Mouse (Mus musculus) stomach, embryonic 15.5 days (tissue): Measurements from ENCODE around the gene Zpr1. TPM values are rescaled to one million over a fixed set of nuclear protein-coding genes. Genes with fewer than 3 reads are reported as not detected.

ENCODE experiments used
- ATAC-seq: fragments of 200-750 bp; cut with Nextera tagmentation; 2 replicates; pipeline ENCODE4 v1.8.0; 2017; ENCODE audit warnings: low read depth, moderate number of reproducible peaks, moderate TSS enrichment; ENCODE audit not compliant: insufficient read depth, low FRiP score
- H3K27ac ChIP-seq: fragments of 300-500 bp; sonication (generic); 2 replicates; pipeline ENCODE4 v1.5.1; 2015; ENCODE audit warnings: mild to moderate bottlenecking, inconsistent platforms
- H3K27me3 ChIP-seq: fragments of 300-500 bp; sonication (generic); replicated peaks from 2 replicates; pipeline ENCODE4 v1.6.1; 2015; ENCODE audit warnings: inconsistent platforms
- H3K36me3 ChIP-seq: fragments of 300-500 bp; sonication (generic); 2 replicates; pipeline ENCODE4 v1.6.1; 2015; ENCODE audit warnings: inconsistent platforms
- H3K4me1 ChIP-seq: fragments of 300-500 bp; sonication (generic); 2 replicates; pipeline ENCODE4 v1.6.1; 2015; ENCODE audit warnings: inconsistent platforms
- H3K4me2 ChIP-seq: fragments of 300-500 bp; sonication (generic); 2 replicates; pipeline ENCODE4 v1.6.1; 2015; ENCODE audit warnings: mild to moderate bottlenecking, inconsistent platforms
- H3K4me3 ChIP-seq: fragments of 300-500 bp; sonication (generic); replicated peaks from 2 replicates; pipeline ENCODE4 v1.5.1; 2015; ENCODE audit warnings: inconsistent platforms
- H3K9ac ChIP-seq: fragments of 300-500 bp; sonication (generic); 2 replicates; pipeline ENCODE4 v1.6.1; 2015; ENCODE audit warnings: inconsistent platforms
- H3K9me3 ChIP-seq: fragments of 300-500 bp; sonication (generic); 2 replicates; pipeline ENCODE4 v1.6.1; 2016; ENCODE audit warnings: inconsistent platforms
- WGBS: fragments of 180-500 bp; shearing (Covaris S2); methylation state at CpG from one replicate; pipeline ENCODE4 v1.1.7; 2015; 5-methylcytosine and 5-hydroxymethylcytosine counted together
- polyA plus RNA-seq: library from polyadenylated mRNA; unstranded; fragments of >200 nt; fragmentation: Nextera tagmentation; extraction: Ambion mirVana; gene quantifications from 2 replicates; pipeline ENCODE4 v1.2.1, GENCODE M21; 2015

Gene Zpr1
- polyA plus RNA-seq, 1 experiment from 2014 or later: 52.2 TPM

- Histone ChIP-seq H3K27ac (no peak overlapping the region), H3K4me3 (no peak overlapping the region)
Observed at GRCm38 (mm10) chr9:46238850-46239249, 34.0 kb upstream of the Zpr1 start.

DNA sequence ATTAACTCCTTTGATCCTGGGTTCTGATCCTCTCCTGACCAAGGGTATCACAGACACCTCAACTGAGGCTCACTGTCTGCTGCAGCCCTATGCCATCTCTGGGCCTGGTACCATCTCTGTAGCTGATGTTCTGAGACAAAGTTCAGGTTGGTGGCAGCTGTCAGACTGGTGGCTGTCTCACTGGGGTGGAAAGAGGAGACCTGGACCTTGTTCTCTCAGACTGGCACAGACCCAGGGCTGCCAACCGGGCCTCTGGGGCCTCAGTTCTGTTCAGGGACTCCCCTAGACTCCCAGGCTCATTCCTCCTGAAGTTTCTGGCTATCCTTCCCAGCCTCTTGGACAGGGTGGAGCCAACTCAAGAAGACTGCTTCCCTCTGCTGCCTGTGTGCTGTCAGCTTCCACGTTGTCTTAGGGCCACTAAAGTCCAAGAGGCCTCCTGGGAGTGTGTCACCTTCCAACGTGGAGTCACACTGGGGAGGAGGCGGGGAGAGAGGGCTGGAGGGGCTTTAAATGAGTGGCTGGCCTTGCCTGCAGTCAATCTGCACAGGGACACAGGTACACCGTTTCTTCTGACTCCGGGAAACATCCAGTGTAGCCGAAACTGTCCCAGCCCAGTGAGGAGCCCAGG is 32.2 kb upstream of the Zpr1 start, which contains the start of gene Apoa4:
Gene Apoa4, plus strand, starts transcription at position 171 of the 628 bp plus-strand sequence.
- no peaks in the 10 kb centered on the region for H3K36me3 ChIP-seq
- no peak within 1 kb of the TSS for H3K9ac ChIP-seq
- H3K4me3 ChIP-seq: no peak within 1 kb of the TSS
- peaks cover 9% of the 10 kb centered on the region; the same call in 1 of the 2 replicates for H3K4me1 ChIP-seq
- no peak within 1 kb of the TSS for H3K27ac ChIP-seq
- 56% methylated on average over 7 of the region's 7 CpGs for WGBS
- no peak within 1 kb of the TSS for H3K4me2 ChIP-seq
- no peaks in the 10 kb centered on the region for H3K27me3 ChIP-seq
- ATAC-seq: no peak
- H3K9me3 ChIP-seq: no peaks in the 10 kb centered on the region

More at GRCm38 (mm10) chr9:46238850-46239249, 34.0 kb upstream of the Zpr1 start:
- Histone ChIP-seq H3K27me3 (no peaks in the 10 kb centered on the region), H3K4me2 (no peak overlapping the region), H3K9me3 (no peaks in the 10 kb centered on the region), H3K9ac (no peak overlapping the region), H3K4me1 (peaks cover 9% of the 10 kb centered on the region; the same call in 1 of the 2 replicates), H3K36me3 (no peaks in the 10 kb centered on the region)
- WGBS: 82% methylated on average over 7 of the region's 7 CpGs
- no peak for ATAC-seq

DNA sequence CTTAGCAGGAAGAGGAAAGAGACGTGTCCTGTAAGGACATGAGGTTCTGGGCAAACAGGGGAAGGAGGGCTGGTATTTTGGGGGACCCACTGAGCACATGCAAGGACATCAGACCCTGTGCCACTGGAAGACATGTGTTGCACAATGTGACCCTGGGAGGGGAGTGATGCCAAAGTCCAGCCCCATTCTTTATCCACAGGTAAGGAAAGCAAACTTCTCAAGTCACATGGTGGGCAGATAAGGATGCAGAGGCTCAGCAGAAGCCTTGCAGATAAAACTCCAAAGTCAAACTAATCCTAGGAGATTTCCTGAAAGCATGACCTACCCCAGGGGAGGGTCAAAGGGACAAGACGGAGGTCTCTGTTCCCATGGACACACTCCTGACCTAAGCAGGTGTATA is 31.0 kb upstream of the Zpr1 start:
- peak; percentile 65 for ATAC-seq
- Histone ChIP-seq H3K36me3 (no peaks in the 10 kb centered on the region), H3K27ac (no peak overlapping the region), H3K9ac (no peak overlapping the region), H3K4me2 (no peak overlapping the region), H3K9me3 (no peaks in the 10 kb centered on the region), H3K4me1 (peaks cover 9% of the 10 kb centered on the region; the same call in 1 of the 2 replicates), H3K27me3 (no peaks in the 10 kb centered on the region), H3K4me3 (no peak overlapping the region)
- whole genome bisulfite sequencing: 64% methylated on average over 2 of the region's 2 CpGs

DNA sequence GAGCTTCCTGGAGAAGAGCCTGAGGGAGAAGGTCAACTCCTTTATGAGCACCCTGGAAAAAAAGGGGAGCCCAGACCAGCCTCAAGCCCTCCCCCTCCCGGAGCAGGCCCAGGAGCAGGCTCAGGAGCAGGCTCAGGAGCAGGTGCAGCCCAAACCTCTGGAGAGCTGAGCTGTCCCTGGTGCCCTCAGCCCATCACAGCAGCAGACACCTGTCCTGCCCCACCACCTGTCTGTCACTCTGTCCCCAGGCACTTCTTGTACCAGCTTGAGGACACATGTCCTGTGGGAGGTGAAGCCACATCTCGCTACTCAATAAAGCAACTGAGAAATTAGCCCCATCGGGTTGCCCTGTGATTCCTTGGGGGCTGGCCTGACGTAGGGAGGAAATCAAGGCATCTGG is 29.7 kb upstream of the Zpr1 start:
- H3K4me3 ChIP-seq: no peak overlapping the region
- H3K36me3 ChIP-seq: no peaks in the 10 kb centered on the region
- no peak overlapping the region for H3K9ac ChIP-seq
- peaks cover 9% of the 10 kb centered on the region; the same call in 1 of the 2 replicates for H3K4me1 ChIP-seq
- ATAC-seq: no peak
- no peaks in the 10 kb centered on the region for H3K27me3 ChIP-seq
- H3K4me2 ChIP-seq: no peak overlapping the region
- 70% methylated on average over 4 of the region's 4 CpGs for WGBS
- H3K27ac ChIP-seq: no peak overlapping the region
- H3K9me3 ChIP-seq: no peaks in the 10 kb centered on the region

GRCm38 (mm10) chr9:46243584-46243983 is 29.3 kb upstream of the Zpr1 start:
- no peak overlapping the region for H3K27ac ChIP-seq
- no peak for ATAC-seq
- H3K9ac ChIP-seq: no peak overlapping the region

DNA sequence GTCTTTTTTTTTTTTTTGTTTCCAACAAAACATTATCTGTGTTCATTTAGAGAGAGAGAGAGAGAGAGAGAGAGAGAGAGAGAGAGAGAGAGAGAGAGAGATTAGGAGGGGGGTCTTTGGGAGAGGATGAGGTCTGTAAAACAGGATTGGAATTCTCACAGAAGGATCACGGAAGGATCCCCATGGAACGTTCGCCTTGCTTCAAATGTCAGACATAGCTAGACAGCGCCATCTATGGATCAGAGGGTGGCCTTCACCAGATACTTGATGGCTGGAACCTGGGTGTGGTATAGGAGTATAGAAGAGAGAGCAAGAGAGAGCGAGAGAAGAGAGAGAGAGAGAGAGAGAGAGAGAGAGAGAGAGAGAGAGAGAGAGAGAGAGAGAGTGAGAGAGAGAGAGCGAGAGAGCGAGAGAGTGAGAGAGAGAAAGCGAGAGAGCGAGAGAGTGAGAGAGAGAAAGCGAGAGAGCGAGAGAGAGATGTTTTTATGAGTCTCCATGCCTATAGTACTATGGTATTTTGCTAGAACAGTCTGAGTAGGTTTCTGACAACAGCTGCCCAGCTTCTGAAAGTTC is 26.0 kb upstream of the Zpr1 start:
- no peak overlapping the region for H3K4me2 ChIP-seq
- H3K36me3 ChIP-seq: no peaks in the 10 kb centered on the region
- peaks cover 9% of the 10 kb centered on the region; the same call in 1 of the 2 replicates for H3K4me1 ChIP-seq
- H3K9ac ChIP-seq: no peak overlapping the region
- ATAC-seq: peak; percentile 62; the same call in 1 of the 2 replicates
- H3K4me3 ChIP-seq: no peak overlapping the region
- H3K27me3 ChIP-seq: no peaks in the 10 kb centered on the region
- 21% methylated on average over 11 of the region's 11 CpGs for WGBS
- no peaks in the 10 kb centered on the region for H3K9me3 ChIP-seq
- H3K27ac ChIP-seq: no peak overlapping the region

More at GRCm38 (mm10) chr9:46243584-46243983, 29.3 kb upstream of the Zpr1 start:
- no peak overlapping the region for H3K4me2 ChIP-seq
- H3K36me3 ChIP-seq: no peaks in the 10 kb centered on the region
- no peak overlapping the region for H3K4me3 ChIP-seq
- no peaks in the 10 kb centered on the region for H3K27me3 ChIP-seq
- H3K9me3 ChIP-seq: no peaks in the 10 kb centered on the region
- WGBS: 54% methylated on average over 8 of the region's 8 CpGs
- peaks cover 9% of the 10 kb centered on the region; the same call in 1 of the 2 replicates for H3K4me1 ChIP-seq

GRCm38 (mm10) chr9:46256177-46256576 is 16.7 kb upstream of the Zpr1 start:
- H3K9ac ChIP-seq: no peak overlapping the region
- H3K4me1 ChIP-seq: no peaks in the 10 kb centered on the region
- no peaks in the 10 kb centered on the region for H3K9me3 ChIP-seq
- H3K27ac ChIP-seq: no peak overlapping the region
- ATAC-seq: no peak
- no peak overlapping the region for H3K4me3 ChIP-seq
- 88% methylated on average over 7 of the region's 7 CpGs for WGBS
- no peaks in the 10 kb centered on the region for H3K27me3 ChIP-seq
- no peak overlapping the region for H3K4me2 ChIP-seq
- H3K36me3 ChIP-seq: no peaks in the 10 kb centered on the region

- ATAC-seq: no peak
- Histone ChIP-seq H3K9me3 (no peaks in the 10 kb centered on the region), H3K27ac (no peak overlapping the region), H3K36me3 (no peaks in the 10 kb centered on the region), H3K4me2 (no peak overlapping the region), H3K9ac (no peak overlapping the region), H3K27me3 (no peaks in the 10 kb centered on the region), H3K4me3 (no peak overlapping the region), H3K4me1 (no peaks in the 10 kb centered on the region)
- WGBS: 78% methylated on average over 10 of the region's 10 CpGs
Observed at GRCm38 (mm10) chr9:46256658-46257385, 16.0 kb upstream of the Zpr1 start.

DNA sequence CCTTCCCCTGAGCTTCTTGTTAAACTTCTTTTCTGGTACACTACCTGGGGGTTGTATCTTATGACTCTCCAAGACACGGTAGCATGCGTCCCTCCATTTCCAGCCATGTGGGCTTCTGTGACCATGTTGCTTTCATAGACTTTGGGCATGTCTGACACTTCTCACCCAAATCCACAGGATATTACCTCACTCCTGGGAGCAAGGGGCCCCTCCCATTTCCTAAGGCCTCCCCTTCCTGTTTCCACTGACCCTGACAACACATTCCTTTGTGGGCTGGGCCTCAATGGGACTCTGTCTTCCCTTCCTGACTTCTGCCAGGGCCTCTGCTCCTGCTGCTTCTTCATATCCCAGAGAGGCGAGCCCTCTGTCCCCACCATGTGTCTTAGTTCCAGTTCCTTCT is 15.3 kb upstream of the Zpr1 start:
- WGBS: 84% methylated on average over 3 of the region's 3 CpGs
- Histone ChIP-seq H3K4me2 (no peak overlapping the region), H3K9ac (no peak overlapping the region), H3K4me3 (no peak overlapping the region), H3K36me3 (no peaks in the 10 kb centered on the region), H3K27me3 (no peaks in the 10 kb centered on the region), H3K9me3 (no peaks in the 10 kb centered on the region), H3K27ac (no peak overlapping the region), H3K4me1 (no peaks in the 10 kb centered on the region)
- ATAC-seq: no peak

DNA sequence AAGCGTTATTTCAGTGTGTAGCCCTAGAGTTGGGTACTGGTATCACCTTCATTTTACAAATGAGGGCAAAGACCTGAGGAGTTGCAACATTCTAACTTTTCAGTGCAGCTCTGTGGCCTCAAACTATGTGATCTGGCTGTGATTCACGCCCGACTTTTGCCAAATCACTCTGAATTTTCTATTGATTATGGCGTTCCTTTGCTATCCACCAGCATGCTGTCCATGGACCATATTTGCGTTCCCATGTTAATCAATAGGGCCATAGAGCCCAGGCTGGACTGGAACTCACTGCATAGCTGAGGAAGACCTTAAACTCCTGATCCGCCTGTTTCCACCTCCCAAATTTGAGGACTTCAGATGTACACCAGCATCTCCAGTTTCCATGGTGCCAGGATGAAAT is 13.8 kb upstream of the Zpr1 start:
- no peak for ATAC-seq
- no peak overlapping the region for H3K4me2 ChIP-seq
- H3K27ac ChIP-seq: no peak overlapping the region
- H3K4me3 ChIP-seq: no peak overlapping the region
- H3K9me3 ChIP-seq: no peaks in the 10 kb centered on the region
- 82% methylated on average over 6 of the region's 6 CpGs for WGBS
- H3K27me3 ChIP-seq: no peaks in the 10 kb centered on the region
- no peaks in the 10 kb centered on the region for H3K36me3 ChIP-seq
- H3K9ac ChIP-seq: no peak overlapping the region
- H3K4me1 ChIP-seq: no peaks in the 10 kb centered on the region

DNA sequence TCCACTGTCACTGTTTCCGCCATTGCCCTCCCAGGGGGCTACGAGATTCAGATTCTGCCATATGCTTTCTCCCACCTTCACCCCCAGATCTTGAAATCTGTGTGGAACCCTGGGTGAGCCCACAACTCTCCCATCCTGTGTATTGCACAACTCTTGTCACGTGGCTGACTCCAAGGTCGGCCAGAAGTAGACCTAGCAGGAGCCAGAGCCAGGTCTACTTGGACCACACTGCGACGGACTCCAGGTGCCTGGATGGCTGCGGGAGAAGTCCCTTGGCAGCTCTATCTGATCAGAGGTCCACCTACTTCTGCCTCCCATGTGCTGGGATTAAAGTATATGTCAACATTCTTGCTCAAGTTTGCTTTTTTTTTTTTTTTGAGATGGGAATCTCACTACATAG is 11.7 kb upstream of the Zpr1 start:
- WGBS: 81% methylated on average over 7 of the region's 7 CpGs
- H3K4me3 ChIP-seq: no peak overlapping the region
- H3K36me3 ChIP-seq: no peaks in the 10 kb centered on the region
- H3K27me3 ChIP-seq: no peaks in the 10 kb centered on the region
- no peak overlapping the region for H3K4me2 ChIP-seq
- no peaks in the 10 kb centered on the region for H3K4me1 ChIP-seq
- no peak overlapping the region for H3K9ac ChIP-seq
- H3K27ac ChIP-seq: no peak overlapping the region
- H3K9me3 ChIP-seq: no peaks in the 10 kb centered on the region
- no peak for ATAC-seq

- H3K4me3 ChIP-seq: no peak within 1 kb of the TSS
- H3K36me3 ChIP-seq: no peaks in the 10 kb centered on the region
- ATAC-seq: no peak
- H3K9me3 ChIP-seq: no peaks in the 10 kb centered on the region
- no peak within 1 kb of the TSS for H3K27ac ChIP-seq
- H3K4me2 ChIP-seq: no peak within 1 kb of the TSS
- H3K9ac ChIP-seq: no peak within 1 kb of the TSS
- 0 out of 2 replicates have a peak, but pooled peaks cover under 1% of the 10 kb centered on the region for H3K4me1 ChIP-seq
- H3K27me3 ChIP-seq: peaks cover 16% of the 10 kb centered on the region; the same call in 1 of the 2 replicates
- WGBS: 41% methylated on average over 7 of the region's 7 CpGs
Observed at GRCm38 (mm10) chr9:46268343-46268873, 4.5 kb upstream of the Zpr1 start, which contains the start of gene Apoa5. Gene Apoa5 (plus strand): TSS chr9:46268633.
